Mouse (Mus musculus) ovary, postnatal 36 days (tissue): ENCODE measurements around the gene Scamp3.
"Not testable (repeated sequence)": the region's sequence is repeated elsewhere in the genome, so short reads cannot be mapped to it uniquely, and the experiment has no call there.

Experiments used
- DNase-seq: peaks from one replicate; pipeline ENCODE4 v3.0.0; 2022; ENCODE audit warnings: low spot score, mixed read lengths

Gene Scamp3

GRCm38 (mm10) chr3:89199839-89200238, 22.6 kb downstream of the Scamp3 start:
- DNase-seq: no peak

GRCm38 (mm10) chr3:89202253-89203141, 25.2 kb downstream of the Scamp3 start, which contains the start of gene Gba:
Gene Gba (plus strand): TSS chr3:89202928.
- peak; percentile 78 for DNase-seq

GRCm38 (mm10) chr3:89203142-89203514, 25.9 kb downstream of the Scamp3 start:
- DNase-seq: no peak

GRCm38 (mm10) chr3:89206079-89206478, 28.8 kb downstream of the Scamp3 start:
- no peak for DNase-seq

GRCm38 (mm10) chr3:89206695-89207094, 29.4 kb downstream of the Scamp3 start:
- no peak for DNase-seq

GRCm38 (mm10) chr3:89208075-89208657, 30.9 kb downstream of the Scamp3 start:
- no peak for DNase-seq

- DNase-seq: no peak
These were observed 31.5 kb downstream of the Scamp3 start for GRCm38 (mm10) chr3:89208736-89209135.

GRCm38 (mm10) chr3:89209731-89210130, 32.5 kb downstream of the Scamp3 start:
- DNase-seq: no peak

GRCm38 (mm10) chr3:89210162-89210561, 32.9 kb downstream of the Scamp3 start:
- no peak for DNase-seq

GRCm38 (mm10) chr3:89210731-89211130, 33.5 kb downstream of the Scamp3 start:
- no peak for DNase-seq

- peak; percentile 94 for DNase-seq
These were observed 36.7 kb downstream of the Scamp3 start for GRCm38 (mm10) chr3:89213803-89214530.

- no peak for DNase-seq
These were observed 37.6 kb downstream of the Scamp3 start, which contains the start of gene Thbs3 for GRCm38 (mm10) chr3:89214681-89215411. Gene Thbs3 (plus strand): TSS chr3:89215180.

GRCm38 (mm10) chr3:89215853-89216252, 38.6 kb downstream of the Scamp3 start:
- DNase-seq: peak; percentile 75

- not testable (repeated sequence) for DNase-seq
These were observed 39.1 kb downstream of the Scamp3 start for GRCm38 (mm10) chr3:89216407-89216806.

- DNase-seq: no peak
These were observed 41.0 kb downstream of the Scamp3 start for GRCm38 (mm10) chr3:89218271-89218670.

GRCm38 (mm10) chr3:89219546-89219945, 42.3 kb downstream of the Scamp3 start:
- DNase-seq: no peak

GRCm38 (mm10) chr3:89221167-89221566, 43.9 kb downstream of the Scamp3 start:
- DNase-seq: no peak

GRCm38 (mm10) chr3:89224796-89225195, 47.5 kb downstream of the Scamp3 start:
- DNase-seq: no peak

GRCm38 (mm10) chr3:89225321-89225815, 48.1 kb downstream of the Scamp3 start:
- DNase-seq: no peak

- no peak for DNase-seq
These were observed 48.6 kb downstream of the Scamp3 start for GRCm38 (mm10) chr3:89225918-89226317.

GRCm38 (mm10) chr3:89226361-89226760, 49.1 kb downstream of the Scamp3 start:
- DNase-seq: no peak

GRCm38 (mm10) chr3:89226900-89227299, 49.6 kb downstream of the Scamp3 start, which contains the start of gene Mtx1:
Gene Mtx1 (minus strand): TSS chr3:89227088.
- no peak for DNase-seq
